Mouse (Mus musculus): Measurements from ENCODE around the gene Cox7a1. TPM values are rescaled to one million over a fixed set of nuclear protein-coding genes. Genes with fewer than 3 reads are reported as not detected.
"Not testable (repeated sequence)": the region's sequence is repeated elsewhere in the genome, so short reads cannot be mapped to it uniquely, and the experiment has no call there.

The Cox7a1 gene
- polyA plus RNA-seq, 1 experiment from 2014 or later: 20.2 TPM

DNA sequence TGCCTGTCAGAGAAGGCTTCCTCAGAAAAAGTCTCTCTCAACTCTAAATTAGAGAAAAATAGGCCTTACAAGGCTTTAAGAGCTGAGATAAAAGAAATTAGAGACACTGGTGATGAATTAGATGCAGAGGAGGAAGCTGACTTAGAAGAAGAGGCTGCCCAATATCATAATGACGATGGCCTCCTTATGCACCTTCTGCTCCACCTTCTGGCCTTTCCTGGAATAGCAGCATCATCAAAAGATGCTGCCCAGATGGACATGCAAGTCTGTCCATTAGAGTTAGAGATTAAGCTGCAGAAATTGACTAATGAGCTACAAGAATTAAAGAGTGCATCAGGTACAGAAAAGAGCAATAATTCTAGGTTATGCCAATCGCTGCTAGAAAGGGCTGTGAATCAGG is 21.4 kb downstream of the Cox7a1 start:
- ATAC-seq (ENCODE audit: low read depth): no peak
- H3K36me3 ChIP-seq (ENCODE audit: control insufficient read depth, insufficient read depth, low read length): no peaks in the 10 kb centered on the region
- no peaks in the 10 kb centered on the region for H3K4me1 ChIP-seq (replicated peaks; ENCODE audit: control insufficient read depth, insufficient read depth, low read length)
- no peak overlapping the region for H3K4me3 ChIP-seq (ENCODE audit: low read length)
- H3K27ac ChIP-seq (ENCODE audit: low read length): no peak overlapping the region
- no peak overlapping the region for H3K4me2 ChIP-seq (ENCODE audit: low read depth, low read length)
- no peaks in the 10 kb centered on the region for H3K27me3 ChIP-seq (ENCODE audit: control insufficient read depth, insufficient read depth, low read depth, low read length)
- H3K9ac ChIP-seq (ENCODE audit: low read length): no peak overlapping the region
- WGBS: 6% methylated on average over 2 of the region's 2 CpGs
- no peaks in the 10 kb centered on the region for H3K9me3 ChIP-seq (ENCODE audit: control insufficient read depth, low read length)

- ATAC-seq (ENCODE audit: low read depth); H3K4me2 ChIP-seq (ENCODE audit: low read depth, low read length); H3K4me1 ChIP-seq (replicated peaks; ENCODE audit: control insufficient read depth, insufficient read depth, low read length); H3K27me3 ChIP-seq (ENCODE audit: control insufficient read depth, insufficient read depth, low read depth, low read length); H3K36me3 ChIP-seq (ENCODE audit: control insufficient read depth, insufficient read depth, low read length); H3K27ac ChIP-seq (ENCODE audit: low read length); H3K4me3 ChIP-seq (ENCODE audit: low read length); H3K9ac ChIP-seq (ENCODE audit: low read length); H3K9me3 ChIP-seq (ENCODE audit: control insufficient read depth, low read length): not testable (repeated sequence)
- 53% methylated on average over 5 of the region's 5 CpGs for WGBS
These were observed 22.4 kb downstream of the Cox7a1 start for GRCm38 (mm10) chr7:30206364-30206763.

DNA sequence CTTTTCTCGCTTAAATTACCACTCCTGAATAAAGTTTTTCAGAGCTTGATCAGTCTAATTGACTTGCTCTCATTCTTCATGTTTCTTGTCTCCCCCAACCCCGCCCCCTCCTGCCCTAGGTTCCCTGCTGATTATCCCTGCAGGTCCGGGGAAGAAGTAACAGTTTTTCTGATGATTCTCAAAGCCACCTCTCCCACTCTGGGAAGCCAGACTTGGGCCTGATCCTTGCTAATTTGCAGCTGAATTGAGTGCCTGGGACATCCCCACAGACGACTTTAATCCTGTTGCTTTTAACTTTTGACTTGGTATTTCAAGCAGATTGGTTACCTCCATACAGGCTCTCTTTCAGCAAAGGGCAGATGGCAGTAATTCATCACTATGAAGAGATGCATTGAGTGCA is 27.1 kb downstream of the Cox7a1 start:
- no peak overlapping the region for H3K9ac ChIP-seq (ENCODE audit: low read length)
- H3K9me3 ChIP-seq (ENCODE audit: control insufficient read depth, low read length): no peaks in the 10 kb centered on the region
- no peaks in the 10 kb centered on the region for H3K27me3 ChIP-seq (ENCODE audit: control insufficient read depth, insufficient read depth, low read depth, low read length)
- no peak for ATAC-seq (ENCODE audit: low read depth)
- H3K36me3 ChIP-seq (ENCODE audit: control insufficient read depth, insufficient read depth, low read length): no peaks in the 10 kb centered on the region
- no peak overlapping the region for H3K27ac ChIP-seq (ENCODE audit: low read length)
- 21% methylated on average over 4 of the region's 4 CpGs for WGBS
- H3K4me2 ChIP-seq (ENCODE audit: low read depth, low read length): no peak overlapping the region
- H3K4me3 ChIP-seq (ENCODE audit: low read length): no peak overlapping the region
- no peaks in the 10 kb centered on the region for H3K4me1 ChIP-seq (replicated peaks; ENCODE audit: control insufficient read depth, insufficient read depth, low read length)

- Histone ChIP-seq H3K36me3 (ENCODE audit: control insufficient read depth, insufficient read depth, low read length) (no peaks in the 10 kb centered on the region), H3K4me1 (replicated peaks; ENCODE audit: control insufficient read depth, insufficient read depth, low read length) (no peaks in the 10 kb centered on the region), H3K9ac (ENCODE audit: low read length) (no peak overlapping the region), H3K27ac (ENCODE audit: low read length) (no peak overlapping the region), H3K4me2 (ENCODE audit: low read depth, low read length) (no peak overlapping the region), H3K9me3 (ENCODE audit: control insufficient read depth, low read length) (no peaks in the 10 kb centered on the region), H3K27me3 (ENCODE audit: control insufficient read depth, insufficient read depth, low read depth, low read length) (no peaks in the 10 kb centered on the region), H3K4me3 (ENCODE audit: low read length) (no peak overlapping the region)
- WGBS: 77% methylated on average over 3 of the region's 3 CpGs
- ATAC-seq (ENCODE audit: low read depth): no peak
These were observed 29.9 kb downstream of the Cox7a1 start for GRCm38 (mm10) chr7:30213881-30214280.

DNA sequence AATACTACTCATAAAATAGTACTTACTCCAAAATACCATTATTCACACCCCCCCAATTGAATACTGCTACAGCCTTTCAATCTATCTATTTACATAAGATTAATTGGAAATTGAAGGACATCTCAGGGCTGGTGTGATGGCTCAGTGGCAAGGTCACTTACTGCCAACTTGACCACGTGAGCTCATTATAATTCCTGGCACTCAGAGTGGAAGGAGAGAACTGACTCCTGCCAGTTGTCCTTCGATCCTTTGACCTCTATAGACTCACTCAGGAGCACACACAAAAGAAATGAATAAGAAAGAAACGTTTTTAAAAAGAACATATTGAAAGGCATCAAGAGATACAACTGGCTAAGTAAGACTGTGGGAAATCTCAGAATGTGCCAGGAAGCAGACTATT is 31.9 kb downstream of the Cox7a1 start:
- Histone ChIP-seq H3K36me3 (ENCODE audit: control insufficient read depth, insufficient read depth, low read length) (no peaks in the 10 kb centered on the region), H3K9ac (ENCODE audit: low read length) (no peak overlapping the region), H3K4me2 (ENCODE audit: low read depth, low read length) (no peak overlapping the region), H3K27me3 (ENCODE audit: control insufficient read depth, insufficient read depth, low read depth, low read length) (no peaks in the 10 kb centered on the region), H3K9me3 (ENCODE audit: control insufficient read depth, low read length) (no peaks in the 10 kb centered on the region), H3K4me1 (replicated peaks; ENCODE audit: control insufficient read depth, insufficient read depth, low read length) (peaks cover 9% of the 10 kb centered on the region), H3K4me3 (ENCODE audit: low read length) (no peak overlapping the region), H3K27ac (ENCODE audit: low read length) (no peak overlapping the region)
- 86% methylated on average over 3 of the region's 3 CpGs for WGBS
- no peak for ATAC-seq (ENCODE audit: low read depth)

DNA sequence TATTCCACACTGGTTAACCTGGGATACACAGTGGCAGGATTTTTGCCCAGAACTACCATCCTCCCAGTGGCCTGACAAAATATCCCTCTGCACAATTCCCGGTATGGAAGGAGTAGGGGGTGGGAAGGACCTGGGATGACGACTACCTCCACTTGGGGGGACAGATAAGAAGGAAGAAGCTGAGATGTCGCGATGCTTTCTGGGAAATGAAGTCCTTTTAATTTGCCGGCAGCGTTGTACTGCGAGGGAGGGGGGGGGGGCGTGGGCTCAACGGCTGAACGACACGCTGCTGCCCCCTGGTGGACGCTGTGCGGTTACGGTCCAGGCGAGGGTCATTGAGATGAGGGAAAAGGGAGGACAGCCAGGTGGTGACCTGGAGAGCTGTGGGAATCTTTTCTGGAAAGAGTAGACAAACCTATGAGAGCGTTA is 32.8 kb downstream of the Cox7a1 start:
- peak overlapping the region; percentile 53 for H3K4me2 ChIP-seq (ENCODE audit: low read depth, low read length)
- peak overlapping the region; percentile 29 for H3K4me3 ChIP-seq (ENCODE audit: low read length)
- H3K9me3 ChIP-seq (ENCODE audit: control insufficient read depth, low read length): no peaks in the 10 kb centered on the region
- no peaks in the 10 kb centered on the region for H3K27me3 ChIP-seq (ENCODE audit: control insufficient read depth, insufficient read depth, low read depth, low read length)
- 2% methylated on average over 15 of the region's 16 CpGs for WGBS
- ATAC-seq (ENCODE audit: low read depth): peak; percentile 81
- H3K4me1 ChIP-seq (replicated peaks; ENCODE audit: control insufficient read depth, insufficient read depth, low read length): peaks cover 9% of the 10 kb centered on the region
- H3K9ac ChIP-seq (ENCODE audit: low read length): peak overlapping the region; percentile 57
- H3K36me3 ChIP-seq (ENCODE audit: control insufficient read depth, insufficient read depth, low read length): no peaks in the 10 kb centered on the region
- no peak overlapping the region for H3K27ac ChIP-seq (ENCODE audit: low read length)

GRCm38 (mm10) chr7:30217277-30217676 is 33.3 kb downstream of the Cox7a1 start:
- H3K27ac ChIP-seq (ENCODE audit: low read length): no peak overlapping the region
- no peak overlapping the region for H3K4me2 ChIP-seq (ENCODE audit: low read depth, low read length)
- no peak overlapping the region for H3K9ac ChIP-seq (ENCODE audit: low read length)
- H3K4me1 ChIP-seq (replicated peaks; ENCODE audit: control insufficient read depth, insufficient read depth, low read length): peaks cover 9% of the 10 kb centered on the region
- no peak for ATAC-seq (ENCODE audit: low read depth)
- H3K27me3 ChIP-seq (ENCODE audit: control insufficient read depth, insufficient read depth, low read depth, low read length): no peaks in the 10 kb centered on the region
- no peaks in the 10 kb centered on the region for H3K9me3 ChIP-seq (ENCODE audit: control insufficient read depth, low read length)
- 69% methylated on average over 2 of the region's 2 CpGs for WGBS
- no peaks in the 10 kb centered on the region for H3K36me3 ChIP-seq (ENCODE audit: control insufficient read depth, insufficient read depth, low read length)
- H3K4me3 ChIP-seq (ENCODE audit: low read length): no peak overlapping the region

- no peaks in the 10 kb centered on the region for H3K27me3 ChIP-seq (ENCODE audit: control insufficient read depth, insufficient read depth, low read depth, low read length)
- H3K4me1 ChIP-seq (replicated peaks; ENCODE audit: control insufficient read depth, insufficient read depth, low read length): peaks cover 9% of the 10 kb centered on the region
- no peaks in the 10 kb centered on the region for H3K9me3 ChIP-seq (ENCODE audit: control insufficient read depth, low read length)
- H3K9ac ChIP-seq (ENCODE audit: low read length): peak overlapping the region; percentile 78
- ATAC-seq (ENCODE audit: low read depth): peak; percentile 67
- H3K4me2 ChIP-seq (ENCODE audit: low read depth, low read length): peak overlapping the region; percentile 97
- H3K4me3 ChIP-seq (ENCODE audit: low read length): peak overlapping the region; percentile 54
- H3K36me3 ChIP-seq (ENCODE audit: control insufficient read depth, insufficient read depth, low read length): peaks cover 11% of the 10 kb centered on the region
- 3% methylated on average over 16 of the region's 16 CpGs for WGBS
- peak overlapping the region; percentile 31; the same call in 1 of the 2 replicates for H3K27ac ChIP-seq (ENCODE audit: low read length)
These were observed 35.5 kb downstream of the Cox7a1 start for GRCm38 (mm10) chr7:30219293-30220007.

DNA sequence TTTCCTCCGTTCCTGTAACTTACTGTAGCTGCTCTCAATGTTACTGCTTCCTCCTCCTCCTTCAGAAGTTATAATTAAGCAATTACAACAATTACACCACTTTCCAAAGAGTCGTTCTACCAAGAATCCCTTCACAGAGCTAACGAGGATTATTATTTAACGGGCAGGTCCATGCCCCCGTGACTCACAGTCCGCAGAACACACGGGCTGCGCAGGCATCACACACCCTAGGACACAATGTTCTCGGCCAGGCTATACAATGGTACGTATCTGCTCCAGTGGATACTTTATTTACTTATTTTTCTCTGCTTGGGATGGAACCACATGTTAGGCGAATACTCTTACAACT is 36.0 kb downstream of the Cox7a1 start:
- H3K9me3 ChIP-seq (ENCODE audit: control insufficient read depth, low read length): no peaks in the 10 kb centered on the region
- H3K4me1 ChIP-seq (replicated peaks; ENCODE audit: control insufficient read depth, insufficient read depth, low read length): peaks cover 9% of the 10 kb centered on the region
- peaks cover 12% of the 10 kb centered on the region for H3K36me3 ChIP-seq (ENCODE audit: control insufficient read depth, insufficient read depth, low read length)
- peak overlapping the region; percentile 78 for H3K9ac ChIP-seq (ENCODE audit: low read length)
- 19% methylated on average over 11 of the region's 11 CpGs for WGBS
- no peak overlapping the region for H3K27ac ChIP-seq (ENCODE audit: low read length)
- ATAC-seq (ENCODE audit: low read depth): no peak
- H3K4me3 ChIP-seq (ENCODE audit: low read length): peak overlapping the region; percentile 54
- H3K27me3 ChIP-seq (ENCODE audit: control insufficient read depth, insufficient read depth, low read depth, low read length): no peaks in the 10 kb centered on the region
- peak overlapping the region; percentile 97 for H3K4me2 ChIP-seq (ENCODE audit: low read depth, low read length)

DNA sequence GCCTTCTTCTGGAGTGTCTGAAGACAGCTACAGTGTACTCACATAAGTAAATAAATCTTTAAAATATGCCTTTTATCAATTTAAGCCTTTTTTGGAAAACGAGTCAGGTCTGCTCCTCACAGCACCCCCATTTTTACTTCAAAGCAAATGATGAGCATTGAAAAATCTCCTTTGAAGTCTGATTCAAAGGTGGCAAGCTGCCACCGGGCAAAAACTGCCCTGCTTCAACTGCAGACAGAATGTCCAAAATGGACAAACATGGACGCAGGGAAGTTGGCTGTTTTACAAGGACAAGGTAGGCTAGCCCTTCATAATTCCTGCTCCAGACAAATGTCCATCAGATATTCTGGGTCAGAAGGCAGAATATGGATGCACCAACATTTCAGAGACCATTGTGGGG is 37.5 kb downstream of the Cox7a1 start:
- ATAC-seq (ENCODE audit: low read depth): no peak
- H3K27me3 ChIP-seq (ENCODE audit: control insufficient read depth, insufficient read depth, low read depth, low read length): no peaks in the 10 kb centered on the region
- no peak overlapping the region for H3K4me2 ChIP-seq (ENCODE audit: low read depth, low read length)
- H3K27ac ChIP-seq (ENCODE audit: low read length): no peak overlapping the region
- no peak overlapping the region for H3K4me3 ChIP-seq (ENCODE audit: low read length)
- no peak overlapping the region for H3K9ac ChIP-seq (ENCODE audit: low read length)
- no peaks in the 10 kb centered on the region for H3K9me3 ChIP-seq (ENCODE audit: control insufficient read depth, low read length)
- H3K36me3 ChIP-seq (ENCODE audit: control insufficient read depth, insufficient read depth, low read length): peaks cover 20% of the 10 kb centered on the region
- H3K4me1 ChIP-seq (replicated peaks; ENCODE audit: control insufficient read depth, insufficient read depth, low read length): peaks cover 9% of the 10 kb centered on the region
- WGBS: 60% methylated on average over 3 of the region's 3 CpGs
